Mouse (Mus musculus) intestine, embryonic 15.5 days (tissue): ENCODE measurements around the gene Srp72. TPM values are rescaled to one million over a fixed set of nuclear protein-coding genes. Genes with fewer than 3 reads are reported as not detected.

Source experiments
- ATAC-seq: fragments of 200-750 bp; cut with Nextera tagmentation; 2 replicates; pipeline ENCODE4 v1.8.0; 2017; ENCODE audit warnings: moderate TSS enrichment, moderate library complexity
- H3K27ac ChIP-seq: fragments of 300-500 bp; sonication (generic); 2 replicates; pipeline ENCODE4 v1.5.1; 2015; ENCODE audit warnings: mild to moderate bottlenecking, inconsistent platforms
- H3K27me3 ChIP-seq: fragments of 300-500 bp; sonication (generic); replicated peaks from 2 replicates; pipeline ENCODE4 v1.6.1; 2015; ENCODE audit warnings: inconsistent platforms
- H3K36me3 ChIP-seq: fragments of 300-500 bp; sonication (generic); 2 replicates; pipeline ENCODE4 v1.6.1; 2015; ENCODE audit warnings: inconsistent platforms
- H3K4me1 ChIP-seq: fragments of 300-500 bp; sonication (generic); replicated peaks from 2 replicates; pipeline ENCODE4 v1.6.1; 2015; ENCODE audit warnings: inconsistent platforms
- H3K4me2 ChIP-seq: fragments of 300-500 bp; sonication (generic); replicated peaks from 2 replicates; pipeline ENCODE4 v1.6.1; 2015; ENCODE audit warnings: mild to moderate bottlenecking, inconsistent platforms
- H3K4me3 ChIP-seq: fragments of 300-500 bp; sonication (generic); replicated peaks from 2 replicates; pipeline ENCODE4 v1.5.1; 2015; ENCODE audit warnings: inconsistent platforms
- H3K9ac ChIP-seq: fragments of 300-500 bp; sonication (generic); 2 replicates; pipeline ENCODE4 v1.6.1; 2015; ENCODE audit warnings: inconsistent platforms
- H3K9me3 ChIP-seq: fragments of 300-500 bp; sonication (generic); 2 replicates; pipeline ENCODE4 v1.6.1; 2016; ENCODE audit warnings: inconsistent platforms
- WGBS: fragments of 180-500 bp; shearing (Covaris S2); methylation state at CpG from one replicate; pipeline ENCODE4 v1.1.7; 2015; 5-methylcytosine and 5-hydroxymethylcytosine counted together
- polyA plus RNA-seq: library from polyadenylated mRNA; unstranded; fragments of >200 nt; fragmentation: Nextera tagmentation; extraction: Ambion mirVana; gene quantifications from 2 replicates; pipeline ENCODE4 v1.2.1, GENCODE M21; 2015

Srp72 gene
- polyA plus RNA-seq, result 79.6 and 84.8 TPM in 2 replicates

- Histone ChIP-seq H3K9me3 (no peaks in the 10 kb centered on the region), H3K27ac (peak within 1 kb of the TSS; percentile 88), H3K9ac (peak within 1 kb of the TSS; percentile 88), H3K36me3 (peaks cover 6% of the 10 kb centered on the region), H3K4me1 (peaks cover 5% of the 10 kb centered on the region; the same call in 1 of the 2 replicates), H3K4me3 (peak within 1 kb of the TSS; percentile 94), H3K27me3 (no peaks in the 10 kb centered on the region), H3K4me2 (peak within 1 kb of the TSS; percentile 66)
- under 1% methylated on average over 60 of the region's 60 CpGs for WGBS
- peak; percentile 96 for ATAC-seq
These were observed at the start of gene Srp72 for GRCm38 (mm10) chr5:76974554-76975285. TSS of gene Srp72 (plus strand) at chr5:76974683.

GRCm38 (mm10) chr5:76928124-76928832 lies 46.2 kb upstream of the Srp72 start:
- Histone ChIP-seq H3K9ac (no peak overlapping the region), H3K4me3 (no peak overlapping the region), H3K9me3 (no peaks in the 10 kb centered on the region), H3K4me1 (no peaks in the 10 kb centered on the region), H3K4me2 (no peak overlapping the region), H3K27me3 (no peaks in the 10 kb centered on the region), H3K27ac (no peak overlapping the region), H3K36me3 (peaks cover 21% of the 10 kb centered on the region; the same call in 1 of the 2 replicates)
- ATAC-seq, result no peak; the same call in 1 of the 2 replicates
- 77% methylated on average over 16 of the region's 16 CpGs for WGBS

- Histone ChIP-seq H3K9me3 (no peaks in the 10 kb centered on the region), H3K4me2 (no peak overlapping the region), H3K27me3 (no peaks in the 10 kb centered on the region), H3K27ac (no peak overlapping the region), H3K4me3 (no peak overlapping the region), H3K36me3 (peaks cover 21% of the 10 kb centered on the region; the same call in 1 of the 2 replicates), H3K4me1 (no peaks in the 10 kb centered on the region), H3K9ac (no peak overlapping the region)
- WGBS, result 63% methylated on average over 7 of the region's 7 CpGs
- peak; percentile 36 for ATAC-seq
These were observed 45.2 kb upstream of the Srp72 start for GRCm38 (mm10) chr5:76929180-76929877.

- Histone ChIP-seq H3K4me1 (no peaks in the 10 kb centered on the region), H3K36me3 (0 out of 2 replicates have a peak, but pooled peaks cover 9% of the 10 kb centered on the region), H3K27me3 (no peaks in the 10 kb centered on the region), H3K27ac (no peak overlapping the region), H3K4me3 (no peak overlapping the region), H3K9me3 (no peaks in the 10 kb centered on the region), H3K4me2 (no peak overlapping the region), H3K9ac (no peak overlapping the region)
- ATAC-seq, result no peak
- 90% methylated on average over 8 of the region's 8 CpGs for WGBS
These were observed 34.8 kb upstream of the Srp72 start for GRCm38 (mm10) chr5:76939717-76940116.

GRCm38 (mm10) chr5:76941975-76942374 lies 32.5 kb upstream of the Srp72 start:
- Histone ChIP-seq H3K4me3 (no peak overlapping the region), H3K27ac (no peak overlapping the region), H3K27me3 (no peaks in the 10 kb centered on the region), H3K4me2 (no peak overlapping the region), H3K9ac (no peak overlapping the region), H3K4me1 (no peaks in the 10 kb centered on the region), H3K9me3 (no peaks in the 10 kb centered on the region), H3K36me3 (0 out of 2 replicates have a peak, but pooled peaks cover 9% of the 10 kb centered on the region)
- 74% methylated on average over 4 of the region's 4 CpGs for WGBS
- ATAC-seq, result 0 out of 2 replicates have a peak, but pooled peaks have one; percentile 51

- ATAC-seq, result peak; percentile 81
- Histone ChIP-seq H3K27me3 (no peaks in the 10 kb centered on the region), H3K4me2 (no peak overlapping the region), H3K36me3 (0 out of 2 replicates have a peak, but pooled peaks cover 9% of the 10 kb centered on the region), H3K4me1 (no peaks in the 10 kb centered on the region), H3K27ac (no peak overlapping the region), H3K9ac (no peak overlapping the region), H3K4me3 (no peak overlapping the region), H3K9me3 (no peaks in the 10 kb centered on the region)
- 59% methylated on average over 4 of the region's 4 CpGs for WGBS
These were observed 32.0 kb upstream of the Srp72 start for GRCm38 (mm10) chr5:76942505-76942904.

GRCm38 (mm10) chr5:76944965-76945677 lies 29.4 kb upstream of the Srp72 start:
- WGBS, result 69% methylated on average over 6 of the region's 6 CpGs
- Histone ChIP-seq H3K36me3 (0 out of 2 replicates have a peak, but pooled peaks cover 3% of the 10 kb centered on the region), H3K27ac (no peak overlapping the region), H3K27me3 (no peaks in the 10 kb centered on the region), H3K9me3 (no peaks in the 10 kb centered on the region), H3K4me1 (0 out of 2 replicates have a peak, but pooled peaks cover 6% of the 10 kb centered on the region), H3K9ac (no peak overlapping the region), H3K4me2 (no peak overlapping the region), H3K4me3 (no peak overlapping the region)
- ATAC-seq, result no peak

- Histone ChIP-seq H3K27me3 (no peaks in the 10 kb centered on the region), H3K4me3 (no peak overlapping the region), H3K9me3 (no peaks in the 10 kb centered on the region), H3K4me1 (0 out of 2 replicates have a peak, but pooled peaks cover 6% of the 10 kb centered on the region), H3K36me3 (no peaks in the 10 kb centered on the region), H3K4me2 (no peak overlapping the region), H3K27ac (no peak overlapping the region), H3K9ac (no peak overlapping the region)
- no peak for ATAC-seq
- WGBS, result 79% methylated on average over 2 of the region's 2 CpGs
These were observed 28.8 kb upstream of the Srp72 start for GRCm38 (mm10) chr5:76945678-76946033.

GRCm38 (mm10) chr5:76947142-76947541 lies 27.3 kb upstream of the Srp72 start:
- H3K9ac ChIP-seq, result no peak overlapping the region
- H3K36me3 ChIP-seq, result no peaks in the 10 kb centered on the region
- ATAC-seq, result no peak
- no peak overlapping the region for H3K27ac ChIP-seq
- 72% methylated on average over 4 of the region's 4 CpGs for WGBS
- H3K4me2 ChIP-seq, result no peak overlapping the region
- H3K27me3 ChIP-seq, result no peaks in the 10 kb centered on the region
- no peak overlapping the region for H3K4me3 ChIP-seq
- 0 out of 2 replicates have a peak, but pooled peaks cover 6% of the 10 kb centered on the region for H3K4me1 ChIP-seq
- no peaks in the 10 kb centered on the region for H3K9me3 ChIP-seq

GRCm38 (mm10) chr5:76947758-76948157 lies 26.7 kb upstream of the Srp72 start:
- no peak overlapping the region for H3K4me2 ChIP-seq
- 0 out of 2 replicates have a peak, but pooled peaks cover 8% of the 10 kb centered on the region for H3K4me1 ChIP-seq
- no peaks in the 10 kb centered on the region for H3K27me3 ChIP-seq
- H3K9me3 ChIP-seq, result no peaks in the 10 kb centered on the region
- H3K4me3 ChIP-seq, result no peak overlapping the region
- no peaks in the 10 kb centered on the region for H3K36me3 ChIP-seq
- ATAC-seq, result no peak
- H3K9ac ChIP-seq, result no peak overlapping the region
- H3K27ac ChIP-seq, result no peak overlapping the region
- WGBS, result 82% methylated on average over 4 of the region's 4 CpGs

- H3K27ac ChIP-seq, result peak overlapping the region; percentile 81
- H3K4me3 ChIP-seq, result peak overlapping the region; percentile 75
- H3K9me3 ChIP-seq, result no peaks in the 10 kb centered on the region
- peak overlapping the region; percentile 87 for H3K4me2 ChIP-seq
- peaks cover 20% of the 10 kb centered on the region; the same call in 1 of the 2 replicates for H3K4me1 ChIP-seq
- H3K36me3 ChIP-seq, result no peaks in the 10 kb centered on the region
- H3K27me3 ChIP-seq, result no peaks in the 10 kb centered on the region
- peak overlapping the region; percentile 68 for H3K9ac ChIP-seq
- ATAC-seq, result no peak; the same call in 1 of the 2 replicates
- under 1% methylated on average over 24 of the region's 24 CpGs for WGBS
These were observed 24.0 kb upstream of the Srp72 start for GRCm38 (mm10) chr5:76950343-76951105.
